Comparison of ENCODE assay signal across 20 mouse cellular contexts in the genomic region with DNA sequence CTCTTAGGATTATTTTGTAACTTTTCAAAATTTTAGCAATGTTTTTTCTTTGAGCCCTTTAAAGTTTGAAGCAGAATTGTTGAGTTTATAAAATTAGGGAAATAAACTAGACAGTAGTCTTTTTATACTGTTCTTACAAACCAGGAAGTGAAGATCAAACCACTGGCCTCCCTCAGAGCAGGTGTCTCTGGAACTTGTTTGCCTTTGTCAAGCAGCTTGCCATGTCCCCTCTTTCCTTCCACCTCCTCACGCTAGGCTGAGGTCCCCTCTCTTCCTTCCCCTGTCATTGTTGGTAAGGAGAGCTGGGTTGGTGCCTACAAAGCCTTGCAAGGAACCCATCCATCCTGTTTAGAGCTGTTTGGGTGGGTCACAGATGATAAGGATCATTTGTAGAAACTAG. TPM values are rescaled to one million over a fixed set of nuclear protein-coding genes. Genes with fewer than 3 reads are reported as not detected.
DNase-seq lines count a peak whose midpoint lies in the region; ATAC-seq and TF ChIP-seq lines count a peak whose summit lies in the region.
"Had no signal": no experiment of that assay in that cellular context is flagged by ENCODE, and none has a peak within 500 bp of the region (broad histone marks: within the 10 kb centered on the region; RNA-seq: fewer than 3 reads in every experiment).

No protein-coding gene starts in this region.

- TF ChIP-seq EP300 in CH12.LX (IDR thresholded peaks at IDR 0.05; ENCODE audit: low read length): no peak

- H3K4me3 ChIP-seq in CH12.LX (replicated peaks in 1 of 3; ENCODE audit: low read depth in 2 of 3, low read length in 2 of 3, poor library complexity in 1 of 3): no peak overlapping the region
- no peak overlapping the region for H3K4me3 ChIP-seq in kidney, embryonic 15.5 days (replicated peaks)
- no peak overlapping the region for H3K4me3 ChIP-seq in midbrain, embryonic 15.5 days
- H3K4me3 ChIP-seq: hindbrain, embryonic 13.5 days; limb, embryonic 13.5 days; liver, embryonic 15.5 days; midbrain, embryonic 13.5 days had no signal

- TF ChIP-seq RAD21 in CH12.LX (IDR thresholded peaks at IDR 0.05; ENCODE audit: low read depth, low read length): no peak

- ATAC-seq in megakaryocyte progenitor cell, adult 5-6 weeks (replicated peaks; ENCODE audit: poor library complexity): 0 out of 2 replicates have a peak, but pooled peaks have one; percentile 20
- ATAC-seq in kidney, embryonic 15.5 days (replicated peaks; ENCODE audit: low FRiP score): no peak
- ATAC-seq in midbrain, embryonic 15.5 days (replicated peaks): no peak
- ATAC-seq: midbrain, embryonic 13.5 days had no signal

- no peaks in the 10 kb centered on the region for H3K79me2 ChIP-seq in CH12.LX (replicated peaks; ENCODE audit: control insufficient read depth, extremely low read depth, insufficient read depth, poor library complexity, severe bottlenecking)

- dilution Hi-C loops in CH12.LX (cut with MboI; ENCODE audit: extremely low pct_ligation_motif_present, extremely low pct_unique_long_range_greater_than_20kb, low sequenced_read_pairs): no loop called here

- no peak for TF ChIP-seq CTCF in CH12.LX (conservative IDR thresholded peaks at IDR 0.05 in 1 of 2, IDR thresholded peaks at IDR 0.05 in 1 of 2; ENCODE audit: low read depth in 2 of 2, low read length in 2 of 2)

- peak; percentile 5 to 16 for DNase-seq in B cell, adult 2 months
- peak; percentile 16 for DNase-seq in CH12.LX (ENCODE audit: extremely low read depth)
- peak; percentile 52 for DNase-seq in thymus, postnatal 25 days
- DNase-seq in kidney, postnatal 25 days: no peak
- DNase-seq: cerebellum, postnatal 14 days; gastrocnemius, postnatal 14 days; heart, postnatal 10 days; kidney, adult 11 months; kidney, postnatal 14 days; layer of hippocampus, adult 9-11 months; lung, postnatal 14 days; retina, postnatal 1 day had no signal

- peaks cover 5 to 20% of the 10 kb centered on the region in 2 experiments for H3K4me1 ChIP-seq in CH12.LX (ENCODE audit: control insufficient read depth in 1 of 2, insufficient read depth in 2 of 2)
- no peaks in the 10 kb centered on the region for H3K4me1 ChIP-seq in kidney, embryonic 15.5 days
- H3K4me1 ChIP-seq in midbrain, embryonic 15.5 days: no peaks in the 10 kb centered on the region
- H3K4me1 ChIP-seq: hindbrain, embryonic 13.5 days; limb, embryonic 13.5 days; liver, embryonic 15.5 days had no signal

- in situ Hi-C loops in CH12.LX (cut with MboI; ENCODE audit: low pct_ligation_motif_present, low pct_unique_long_range_greater_than_20kb, low sequenced_read_pairs): no loop called here

- no peak overlapping the region for H3K27ac ChIP-seq in CH12.LX (ENCODE audit: insufficient read depth, low read depth)
- no peak overlapping the region for H3K27ac ChIP-seq in kidney, embryonic 15.5 days
- H3K27ac ChIP-seq in midbrain, embryonic 15.5 days: no peak overlapping the region
- H3K27ac ChIP-seq: hindbrain, embryonic 13.5 days; limb, embryonic 13.5 days; liver, embryonic 15.5 days; midbrain, embryonic 13.5 days; stomach, postnatal 0 days had no signal

- 71% methylated on average over 1 of the region's 1 CpGs for WGBS in kidney, embryonic 15.5 days
- 95% methylated on average over 1 of the region's 1 CpGs for WGBS in midbrain, embryonic 15.5 days

- H3K4me2 ChIP-seq in CH12.LX (ENCODE audit: insufficient read depth, low read depth, poor library complexity, severe bottlenecking): no peak overlapping the region
- H3K4me2 ChIP-seq in kidney, embryonic 15.5 days: no peak overlapping the region
- no peak overlapping the region for H3K4me2 ChIP-seq in midbrain, embryonic 15.5 days
- H3K4me2 ChIP-seq: hindbrain, embryonic 13.5 days; limb, embryonic 13.5 days; liver, embryonic 15.5 days; midbrain, embryonic 13.5 days had no signal

- H3K9me3 ChIP-seq in CH12.LX (replicated peaks; ENCODE audit: low read length): no peaks in the 10 kb centered on the region
- no peaks in the 10 kb centered on the region for H3K9me3 ChIP-seq in kidney, embryonic 15.5 days (replicated peaks)
- no peaks in the 10 kb centered on the region for H3K9me3 ChIP-seq in midbrain, embryonic 15.5 days
- H3K9me3 ChIP-seq: hindbrain, embryonic 13.5 days; limb, embryonic 13.5 days; liver, embryonic 15.5 days; midbrain, embryonic 13.5 days had no signal

- peaks cover 0 to 31% of the 10 kb centered on the region in 2 experiments for H3K36me3 ChIP-seq in CH12.LX (replicated peaks in 1 of 2; ENCODE audit: control insufficient read depth in 1 of 2, insufficient read depth in 1 of 2, low read length in 1 of 2)
- peaks cover 16% of the 10 kb centered on the region for H3K36me3 ChIP-seq in kidney, embryonic 15.5 days
- H3K36me3 ChIP-seq in midbrain, embryonic 15.5 days (replicated peaks): 0 out of 2 replicates have a peak, but pooled peaks cover 10% of the 10 kb centered on the region
- H3K36me3 ChIP-seq: liver, embryonic 15.5 days had no signal

- H3K27me3 ChIP-seq in CH12.LX (replicated peaks): no peaks in the 10 kb centered on the region
- no peaks in the 10 kb centered on the region for H3K27me3 ChIP-seq in kidney, embryonic 15.5 days
- H3K27me3 ChIP-seq in midbrain, embryonic 15.5 days (replicated peaks): no peaks in the 10 kb centered on the region
- H3K27me3 ChIP-seq: hindbrain, embryonic 13.5 days; limb, embryonic 13.5 days; liver, embryonic 15.5 days; midbrain, embryonic 13.5 days had no signal

- H3K9ac ChIP-seq in CH12.LX (ENCODE audit: insufficient read depth, low read depth): no peak overlapping the region
- H3K9ac ChIP-seq in kidney, embryonic 15.5 days: no peak overlapping the region
- no peak overlapping the region for H3K9ac ChIP-seq in midbrain, embryonic 15.5 days
- H3K9ac ChIP-seq: hindbrain, embryonic 13.5 days; limb, embryonic 13.5 days; liver, embryonic 15.5 days; midbrain, embryonic 13.5 days had no signal

- no peak for TF ChIP-seq POLR2A in CH12.LX (IDR thresholded peaks at IDR 0.05; ENCODE audit: low read depth, low read length)

TF ChIP-seq in CH12.LX, 34 proteins besides CTCF, POLR2A, EP300 and RAD21:
- TF ChIP-seq ZNF384 (IDR thresholded peaks at IDR 0.05; ENCODE audit: low read depth, low read length): no peak
- TF ChIP-seq ELF1 (IDR thresholded peaks at IDR 0.05; ENCODE audit: low read depth, low read length): 0 out of 2 replicates have a peak, but pooled peaks have one; percentile 23
- TF ChIP-seq MAX (IDR thresholded peaks at IDR 0.05; ENCODE audit: low read length): no peak
- TF ChIP-seq SMC3 (IDR thresholded peaks at IDR 0.05; ENCODE audit: low read depth, low read length): no peak

RNA-seq across cellular contexts. Expression of gene Ift57, which starts 9.0 kb away (rescaled TPM):
- total RNA-seq in CH12.LX (2012; rRNA removed) (12.5 and 13.3 TPM in 2 replicates), CH12.LX (2014; rRNA removed) (21.3 and 24.8 TPM in 2 replicates)
- polyA plus RNA-seq in CH12.LX (2012; ENCODE audit: insufficient read length, low read depth): 28.8 and 34.4 TPM in 2 replicates
- 42.0 and 48.9 TPM in 2 replicates for total RNA-seq in megakaryocyte progenitor cell, adult 5-6 weeks (2015)
- 60.5 and 74.2 TPM in 2 replicates for total RNA-seq in megakaryocyte progenitor cell, adult 5-6 weeks (2017)
- 31.2 and 32.2 TPM in 2 replicates for polyA plus RNA-seq in kidney, embryonic 15.5 days (2015; fragmentation: Nextera tagmentation; extraction: Ambion mirVana)
- polyA plus RNA-seq in midbrain, embryonic 15.5 days (2015; fragmentation: Nextera tagmentation; extraction: Ambion mirVana): 43.3 and 43.4 TPM in 2 replicates

Comparison
In these comparisons a context has a peak if more than half of its experiments do, and no peak if none do; other contexts are left out.
1. DNase-seq: peak in B cell, adult 2 months (2 of 2), CH12.LX (single experiment) and thymus, postnatal 25 days (single experiment); none in kidney, postnatal 25 days (0 of 2).